Mouse (Mus musculus) forelimb bud, embryonic 11.5 days (tissue): ENCODE results near the gene Slc51a.
"Not testable (repeated sequence)": the region's sequence is repeated elsewhere in the genome, so short reads cannot be mapped to it uniquely, and the experiment has no call there.

Experiments
- DNase-seq: peaks from one replicate; pipeline ENCODE4 v3.0.0-alpha.2; 2012; ENCODE audit warnings: low read depth, low spot score

Slc51a gene

DNA sequence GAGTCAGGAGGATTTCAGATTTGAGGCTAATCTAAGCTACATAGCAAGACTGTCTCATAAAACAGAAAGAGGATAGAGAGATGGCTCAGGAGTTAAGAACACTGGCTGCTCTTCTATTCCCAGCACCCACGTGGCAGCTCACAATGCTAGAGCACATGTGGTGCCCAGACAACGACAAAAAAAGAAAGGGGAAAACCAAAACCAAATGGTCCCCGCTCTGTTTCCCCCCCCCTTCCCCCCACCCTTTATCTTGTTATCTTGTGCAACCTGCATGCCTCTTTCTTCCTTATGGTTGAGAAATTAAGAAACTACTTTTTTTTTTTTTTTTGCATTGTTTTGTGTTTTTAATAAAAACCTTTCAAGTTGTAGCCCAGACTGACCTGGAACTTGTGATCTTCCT lies 19.2 kb downstream of the Slc51a start:
- DNase-seq: no peak

DNA sequence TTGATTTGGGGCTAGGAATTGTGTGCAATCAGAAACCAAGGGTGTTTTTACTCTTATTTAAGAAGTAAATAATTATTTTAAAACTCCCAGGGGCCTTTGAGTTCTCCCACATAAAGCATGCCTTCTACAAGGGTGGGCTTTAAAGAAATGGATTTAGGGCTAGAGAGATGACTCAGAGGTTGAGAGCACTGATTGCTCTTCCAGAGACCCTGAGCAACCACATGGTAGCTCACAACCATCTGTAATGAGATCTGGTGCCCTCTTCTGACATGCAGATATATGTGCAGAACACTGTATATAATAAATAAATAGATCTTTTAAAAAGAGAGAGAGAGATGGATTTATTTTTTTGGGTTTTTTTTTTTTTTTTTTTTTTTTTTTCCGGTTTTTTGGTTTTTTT lies 22.8 kb downstream of the Slc51a start:
- DNase-seq: no peak

DNA sequence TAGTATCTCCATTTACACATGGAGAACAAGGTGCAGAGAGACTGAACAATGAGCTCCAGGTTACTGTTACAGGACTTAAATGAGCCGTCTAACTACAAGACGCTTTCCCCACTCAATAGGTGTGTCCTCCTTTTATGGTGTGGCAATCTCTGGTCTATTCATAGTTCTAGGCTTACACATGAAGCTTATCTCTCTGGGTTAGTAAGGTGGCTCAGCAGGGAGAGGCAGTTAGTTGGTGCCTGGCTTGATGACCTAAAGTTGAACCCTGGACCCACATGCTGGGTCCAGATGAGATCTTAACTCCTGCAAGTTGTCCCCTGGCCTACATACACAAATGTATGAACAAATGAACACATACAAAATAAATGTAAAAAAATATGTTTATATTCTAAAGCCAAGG lies 24.3 kb downstream of the Slc51a start:
- no peak for DNase-seq

DNA sequence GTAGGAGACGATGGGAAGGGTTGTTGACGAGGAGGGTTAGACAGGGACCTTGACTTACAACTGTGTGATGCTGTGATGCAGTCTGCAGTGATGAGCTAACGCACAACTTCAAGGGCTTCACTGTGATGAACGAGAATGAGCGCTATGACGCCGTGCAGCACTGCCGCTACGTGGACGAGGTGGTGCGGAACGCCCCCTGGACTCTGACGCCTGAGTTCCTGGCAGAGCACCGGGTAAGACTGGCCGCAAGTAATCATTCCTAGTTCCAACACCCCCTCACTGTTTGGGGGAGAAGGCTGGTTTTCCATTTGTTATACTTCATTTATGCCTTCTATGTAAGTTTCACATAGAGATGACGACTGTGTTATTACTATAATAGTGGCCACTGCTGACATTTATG lies 24.7 kb downstream of the Slc51a start:
- no peak for DNase-seq

DNA sequence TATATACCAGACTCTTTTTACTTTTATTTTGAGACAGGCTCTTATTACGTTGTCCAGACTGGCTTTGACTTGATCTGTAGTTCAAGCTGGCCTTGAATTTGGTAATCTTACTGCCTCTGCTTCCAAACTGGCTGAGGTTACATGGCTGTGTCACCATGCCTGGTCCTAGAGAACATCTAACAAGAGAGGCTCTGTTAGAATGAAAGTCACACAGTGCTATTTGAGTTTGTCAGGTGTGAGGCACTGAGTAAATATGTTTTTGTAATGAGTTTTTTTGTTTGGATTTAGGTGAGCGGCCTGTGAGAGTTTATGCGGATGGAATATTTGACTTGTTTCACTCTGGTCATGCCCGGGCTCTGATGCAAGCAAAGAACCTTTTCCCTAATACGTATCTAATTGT lies 26.0 kb downstream of the Slc51a start:
- DNase-seq: no peak

DNA sequence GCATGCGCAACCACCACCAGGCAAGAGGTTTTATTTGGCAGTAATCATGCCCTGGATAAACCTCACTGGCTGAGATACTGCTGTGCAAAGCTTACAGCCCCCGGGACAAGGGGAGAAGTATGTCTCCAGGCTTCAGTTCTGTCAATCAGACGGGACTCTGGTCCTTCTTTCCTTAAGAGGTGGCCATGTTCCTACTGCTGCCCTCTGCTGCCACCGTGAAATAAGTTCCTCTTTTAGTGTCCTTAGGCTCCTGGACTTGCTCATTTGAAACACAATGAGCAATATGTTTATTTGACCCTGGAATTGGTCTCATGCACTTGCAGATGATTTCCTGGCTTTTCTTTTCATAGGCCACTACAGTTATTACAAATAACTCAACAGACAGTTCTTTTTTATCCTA lies 27.2 kb downstream of the Slc51a start:
- no peak for DNase-seq

DNA sequence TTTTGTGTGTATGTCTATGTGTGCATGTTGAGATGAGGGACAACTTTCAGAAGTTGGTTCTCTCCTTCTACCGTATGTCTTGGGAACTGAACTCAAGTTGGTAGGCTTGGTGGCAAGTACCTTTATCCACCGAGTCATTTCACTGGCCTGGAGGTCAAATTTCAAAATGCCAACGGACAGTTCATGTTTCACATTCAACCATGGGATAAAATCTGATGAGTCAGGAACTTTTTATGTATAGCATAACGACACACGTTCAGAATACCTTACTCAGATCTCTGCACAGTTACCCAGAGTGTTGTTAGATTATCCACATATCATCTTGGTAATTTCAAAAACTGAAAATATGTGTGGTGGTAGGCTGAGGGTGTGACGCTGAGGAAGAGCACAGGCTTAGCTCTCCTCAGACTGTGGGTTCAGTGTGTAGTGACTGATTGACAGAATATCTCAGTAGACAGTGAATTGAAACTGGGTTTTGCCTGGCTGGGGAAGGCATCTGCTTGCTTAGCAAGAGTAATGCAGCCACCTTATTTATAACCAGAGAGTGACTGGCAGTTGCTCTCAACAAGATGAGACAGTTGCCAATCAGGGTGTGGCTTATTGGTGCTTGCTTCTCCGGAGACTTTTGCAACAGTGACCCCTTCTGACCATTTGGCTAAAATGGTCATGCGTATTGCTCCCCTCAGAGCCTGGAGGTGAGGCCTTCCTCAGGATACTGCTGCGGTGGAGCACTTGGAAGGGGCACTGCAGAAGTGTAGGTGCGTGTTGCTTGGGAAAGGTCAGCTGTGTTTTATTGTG lies 29.9 kb downstream of the Slc51a start:
- peak; percentile 30 for DNase-seq

DNA sequence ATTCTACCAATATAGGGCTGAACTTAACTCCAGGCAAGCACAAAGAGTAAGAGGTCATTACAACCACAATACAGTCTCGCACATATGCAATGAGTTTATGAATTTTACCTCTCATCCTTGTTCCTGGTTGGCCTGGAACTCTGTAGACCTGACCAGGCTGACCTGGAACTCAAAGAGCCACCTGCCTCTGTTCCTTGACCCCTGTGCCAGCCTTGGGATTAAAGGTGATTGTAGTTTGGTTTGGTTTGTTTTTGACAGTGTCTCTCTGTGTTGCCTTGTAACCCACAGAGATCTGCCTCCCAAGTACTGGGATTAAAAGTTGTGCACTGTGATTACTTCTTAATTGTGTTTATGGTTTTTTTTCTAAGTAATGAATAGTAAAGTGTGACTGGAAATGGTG lies 30.9 kb downstream of the Slc51a start:
- DNase-seq: no peak

DNA sequence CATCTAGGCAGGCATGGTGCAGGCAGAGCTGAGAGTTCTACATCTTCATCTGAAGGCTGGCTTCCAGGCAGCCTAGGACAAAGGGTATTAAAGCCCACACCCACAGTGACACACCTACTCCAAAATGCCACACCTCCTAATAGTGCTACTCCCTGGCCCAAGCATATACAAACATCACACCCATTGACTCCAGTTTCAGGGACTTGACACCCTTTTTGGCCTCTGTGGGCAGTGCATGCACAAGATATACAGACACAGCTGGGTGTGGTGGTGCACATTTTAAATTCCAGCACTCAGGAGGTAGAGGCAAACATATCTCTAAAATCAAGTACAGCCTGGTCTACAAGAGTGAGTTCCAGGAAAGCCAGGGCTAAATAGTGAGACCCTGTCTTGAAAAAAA lies 31.6 kb downstream of the Slc51a start:
- no peak for DNase-seq

DNA sequence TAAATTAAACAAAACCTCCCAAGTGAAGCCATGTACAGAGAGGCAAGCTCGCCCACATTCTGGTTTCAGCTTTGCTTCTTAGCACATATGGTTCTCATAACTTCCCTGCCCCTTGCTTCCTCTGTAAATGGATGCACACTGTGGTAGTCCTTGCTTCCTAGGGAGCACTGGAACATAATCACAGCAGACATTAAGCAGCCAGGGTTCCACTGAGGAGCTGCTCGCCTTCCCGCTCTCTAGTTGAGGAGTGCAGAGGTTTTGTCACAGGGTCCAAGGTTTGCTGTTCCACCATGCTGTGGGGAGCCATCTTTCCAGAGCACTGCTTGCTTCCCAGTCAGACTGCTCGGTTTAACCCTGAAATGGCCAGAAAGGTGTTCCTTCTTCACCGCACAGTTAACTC lies 33.0 kb downstream of the Slc51a start:
- DNase-seq: peak; percentile 46

DNA sequence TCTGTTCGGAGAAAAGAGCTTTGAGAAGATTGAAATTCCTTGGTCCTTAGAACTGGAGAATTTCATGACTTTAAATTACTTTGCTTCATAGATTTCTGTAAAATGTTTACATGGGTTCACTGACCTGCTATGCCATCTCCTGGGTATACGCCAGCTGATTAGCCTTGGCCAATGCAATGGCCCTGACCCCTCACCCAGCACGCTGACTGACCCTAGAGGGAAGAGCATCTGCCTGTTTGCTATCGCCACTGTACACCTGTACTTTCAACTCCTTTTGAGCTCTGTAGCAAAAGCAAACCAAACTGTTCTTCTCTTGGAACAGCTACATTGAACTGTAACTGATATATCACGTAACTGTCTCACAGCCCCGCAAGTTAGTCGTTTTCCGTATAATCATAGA lies 34.6 kb downstream of the Slc51a start:
- no peak for DNase-seq

DNA sequence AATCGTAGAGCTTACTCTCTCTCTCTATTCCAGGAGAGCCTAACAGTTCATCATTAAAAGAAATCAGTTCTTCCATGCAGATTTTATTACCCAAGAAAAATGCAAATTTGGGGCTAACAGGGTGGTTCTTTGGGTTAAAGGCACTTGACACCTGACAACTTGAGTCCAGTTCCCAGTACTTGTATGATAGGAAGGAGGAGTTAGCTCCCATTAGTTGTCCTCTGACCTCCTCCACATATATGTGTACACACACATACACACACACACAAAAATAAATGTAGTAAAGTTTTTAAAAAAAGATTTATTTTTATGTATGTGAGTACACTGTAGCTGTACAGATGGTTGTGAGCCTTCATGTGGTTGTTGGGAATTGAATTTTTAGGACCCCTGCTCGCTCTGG lies 37.5 kb downstream of the Slc51a start:
- no peak for DNase-seq

DNA sequence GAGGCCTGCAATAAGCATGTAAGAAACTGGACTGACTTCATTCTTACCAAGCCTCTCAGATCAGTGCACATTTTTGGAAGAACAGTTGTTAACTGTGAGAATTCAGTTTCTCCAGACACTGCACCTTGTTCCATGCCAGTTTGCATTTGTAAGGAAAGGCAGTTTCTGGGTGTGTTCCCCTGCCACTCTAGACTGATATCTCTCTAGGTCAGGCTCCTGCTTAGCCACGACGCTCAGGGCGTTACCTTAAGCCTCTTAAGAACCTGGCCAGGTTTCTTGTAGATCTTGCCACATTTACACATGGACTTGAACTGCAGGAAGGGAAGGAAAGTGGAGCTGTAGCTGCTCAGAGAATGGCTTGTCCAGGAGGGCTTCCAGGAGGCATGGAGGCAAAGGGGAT lies 38.0 kb downstream of the Slc51a start:
- DNase-seq: no peak

DNA sequence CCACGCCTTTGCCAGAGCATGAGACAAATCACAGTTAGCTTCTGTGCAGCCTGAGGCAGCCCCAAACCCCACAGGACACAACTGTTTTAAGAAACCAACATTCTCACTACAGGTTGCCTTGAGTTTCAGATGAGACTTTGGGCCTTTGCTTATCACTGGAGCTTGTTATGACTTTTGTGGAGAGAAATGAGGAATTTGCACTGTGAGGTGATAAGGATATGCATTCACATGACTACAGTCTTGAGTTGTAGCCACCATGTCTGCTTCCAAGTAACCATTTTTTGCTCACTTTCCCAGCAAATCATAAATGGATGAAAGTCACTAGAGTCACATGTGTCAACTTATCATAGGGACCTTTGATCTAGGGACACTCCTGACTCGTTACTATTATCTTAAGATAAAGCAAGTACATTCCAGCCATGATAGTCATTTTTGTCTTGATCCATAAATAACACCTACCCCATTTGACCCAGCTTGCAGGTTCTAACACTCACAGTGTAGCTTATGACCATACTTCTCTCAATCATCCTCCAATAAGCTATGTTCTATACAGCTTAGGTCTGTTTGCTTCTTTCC lies 41.0 kb downstream of the Slc51a start:
- DNase-seq: no peak

DNA sequence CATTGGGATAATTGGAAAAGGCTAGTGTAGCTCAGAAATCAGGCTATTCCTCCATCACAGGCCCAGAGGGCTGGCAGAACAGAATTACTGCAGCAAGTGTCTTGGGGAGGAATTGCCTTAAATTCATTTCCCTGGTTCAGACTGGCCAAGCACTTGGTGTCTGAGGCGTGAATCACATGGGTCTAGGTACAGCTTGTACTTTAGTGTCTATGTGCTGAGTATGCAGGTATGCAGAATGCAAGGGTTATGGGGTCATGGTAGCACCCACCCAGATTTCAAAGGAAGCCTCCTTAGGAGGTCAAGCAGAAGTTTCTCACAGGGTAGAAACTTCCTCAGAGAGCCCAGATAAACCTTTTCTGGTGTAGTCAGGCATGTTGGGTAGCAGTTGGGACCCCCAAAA lies 42.1 kb downstream of the Slc51a start:
- DNase-seq: no peak

DNA sequence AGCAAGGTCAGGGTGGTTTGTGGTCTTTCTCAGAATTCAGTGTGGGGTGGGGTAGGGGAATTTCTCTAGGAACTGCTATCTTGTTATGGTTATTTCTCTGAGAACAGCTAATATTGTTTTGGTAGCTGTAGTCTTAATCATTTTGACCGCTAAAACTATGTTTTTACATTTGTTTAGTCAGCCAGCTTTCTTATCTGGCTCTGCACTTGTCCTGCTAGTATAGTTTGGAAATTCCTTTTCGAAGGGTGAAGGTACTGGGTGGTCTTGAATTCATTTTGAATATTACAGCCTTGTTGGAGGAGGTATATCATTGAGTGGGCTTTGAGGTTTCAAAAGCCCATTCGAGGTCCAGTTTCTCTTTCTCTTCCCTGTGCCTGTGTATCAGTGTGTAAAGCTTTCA lies 43.1 kb downstream of the Slc51a start:
- DNase-seq: not testable (repeated sequence)

DNA sequence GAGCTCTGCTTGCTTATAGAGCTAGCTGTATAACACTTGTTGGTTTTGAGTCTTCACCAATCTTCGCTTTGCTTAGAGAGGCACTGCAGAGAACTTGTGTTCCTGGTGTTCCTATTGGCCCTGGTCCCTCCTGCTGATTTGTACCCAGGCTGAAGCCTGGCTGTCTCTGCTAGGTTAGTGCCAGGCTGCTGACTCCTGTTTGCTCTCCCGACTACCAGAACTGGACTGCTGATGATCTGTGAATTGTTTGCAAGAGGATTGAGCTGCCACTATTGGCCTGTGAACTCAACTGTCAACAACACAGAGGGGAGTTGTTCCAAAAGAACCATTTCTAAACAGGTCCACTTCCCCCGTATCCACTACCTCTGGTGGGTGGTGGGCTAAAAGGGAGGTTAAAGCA lies 46.2 kb downstream of the Slc51a start:
- no peak for DNase-seq

DNA sequence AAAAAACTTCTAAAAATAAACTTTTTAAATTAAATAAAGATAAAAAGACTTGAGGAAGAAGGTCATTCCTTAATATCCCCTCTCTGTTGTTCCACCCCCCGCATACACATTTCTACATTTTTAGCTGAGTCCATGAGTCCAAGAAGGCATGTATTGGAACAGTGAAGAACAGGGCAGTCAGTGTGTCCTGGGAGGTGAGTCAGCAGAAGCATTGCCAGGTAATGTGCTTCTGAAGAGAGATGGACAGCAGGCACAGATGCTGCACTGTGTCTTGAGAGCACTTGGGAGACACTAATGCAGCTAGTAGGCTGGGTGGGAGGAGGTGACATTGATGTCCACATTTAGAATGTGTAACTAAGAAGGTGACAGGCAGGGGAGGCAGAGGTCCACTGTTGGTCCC lies 50.4 kb downstream of the Slc51a start:
- DNase-seq: no peak

DNA sequence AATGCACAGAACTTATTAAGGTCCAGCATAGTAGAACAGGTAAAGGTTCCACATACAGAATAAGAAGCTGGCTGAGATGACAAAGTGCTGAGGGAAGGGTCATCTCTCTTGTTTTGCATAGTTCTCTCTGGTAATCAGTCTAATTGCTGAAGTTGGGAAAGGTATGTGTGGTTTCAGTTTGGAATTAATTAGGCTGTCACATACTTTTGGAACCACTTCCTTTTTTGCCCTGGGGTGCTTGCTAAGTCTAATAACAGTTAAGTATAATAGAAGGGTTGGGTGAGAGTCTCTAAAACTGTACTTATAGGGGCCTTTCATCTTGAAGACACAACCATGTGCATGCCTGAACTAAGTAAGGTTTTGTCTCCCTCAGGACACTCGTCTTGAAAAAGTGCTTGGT lies 51.0 kb downstream of the Slc51a start:
- no peak for DNase-seq

DNA sequence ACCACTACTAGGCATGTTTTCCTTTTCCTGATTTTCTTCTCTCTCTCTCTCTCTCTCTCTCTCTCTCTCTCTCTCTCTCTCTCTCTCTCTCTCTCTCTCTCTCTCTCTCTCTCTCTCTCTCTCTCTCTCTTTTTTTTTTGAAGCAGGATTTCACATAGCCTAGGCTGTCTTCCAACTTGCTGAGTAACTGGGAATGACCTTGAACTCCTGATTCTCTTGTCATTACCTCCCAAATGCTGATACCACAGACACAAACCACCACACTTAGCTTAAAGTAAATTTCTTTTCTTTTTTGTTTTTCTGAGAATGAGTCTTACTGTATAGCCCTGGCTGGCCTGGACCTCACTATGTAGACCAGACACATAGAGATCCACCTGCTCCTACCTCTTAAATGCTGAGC lies 53.0 kb downstream of the Slc51a start:
- DNase-seq: no peak

DNA sequence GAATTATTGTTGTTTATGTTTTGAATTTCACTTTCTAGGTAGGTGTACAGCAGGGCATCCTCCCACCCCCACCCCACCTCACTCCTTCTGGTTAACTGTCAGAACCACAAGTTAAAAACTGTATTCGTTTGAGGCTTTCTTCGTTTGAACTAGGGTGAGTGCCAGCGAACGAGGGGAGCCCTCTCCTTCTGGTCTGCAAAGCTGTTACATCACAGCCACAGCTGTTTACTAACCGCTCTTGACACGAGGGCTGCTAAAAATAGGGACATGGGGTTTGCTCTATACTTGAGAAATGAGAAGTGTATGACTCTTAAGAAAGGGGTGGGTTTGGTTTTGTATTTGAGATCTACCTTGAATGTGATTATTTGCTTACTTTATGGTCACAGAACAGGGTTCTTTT lies 53.6 kb downstream of the Slc51a start:
- no peak for DNase-seq

DNA sequence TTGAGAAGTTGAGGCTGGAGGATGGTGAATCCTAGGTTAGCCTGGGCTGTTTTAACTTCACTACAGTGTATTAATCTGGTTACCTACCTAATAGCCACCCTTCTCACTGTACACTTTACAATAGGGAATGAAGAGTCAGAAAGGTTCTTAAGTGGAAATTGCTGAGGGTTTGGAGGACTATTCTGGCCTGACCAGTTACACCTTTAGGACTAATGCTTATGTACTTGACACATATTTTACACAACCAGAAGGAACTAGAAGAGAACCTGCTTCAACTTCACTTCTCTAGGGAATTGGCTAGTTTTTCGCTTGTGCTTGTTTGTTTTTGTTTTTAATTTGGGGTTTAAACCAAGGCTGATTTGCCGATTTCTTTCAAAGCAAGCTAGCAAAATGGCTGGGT lies 54.5 kb downstream of the Slc51a start:
- DNase-seq: no peak

DNA sequence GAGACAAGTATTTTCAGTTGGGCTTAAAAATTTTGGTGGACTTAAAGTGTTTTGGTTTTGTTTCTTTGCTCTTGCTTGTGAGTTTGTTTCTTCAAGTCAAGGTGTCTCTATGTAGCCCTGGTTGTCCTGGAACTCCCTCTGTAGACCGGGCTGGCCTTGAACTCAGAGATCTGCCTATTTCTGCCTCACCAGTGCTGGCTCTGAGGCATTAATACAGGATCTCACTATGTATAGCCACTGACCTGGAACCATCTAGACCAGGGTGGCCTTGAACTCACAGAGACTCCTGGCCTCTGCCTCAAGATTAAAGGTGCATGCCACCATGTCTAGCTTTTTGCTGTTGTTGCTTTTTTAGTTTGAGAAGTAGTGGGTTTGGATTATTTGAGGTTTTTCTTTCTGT lies 55.8 kb downstream of the Slc51a start:
- DNase-seq: no peak
